Mouse (Mus musculus): ENCODE measurements around the gene Unk.
A peak's percentile ranks its signal among the peaks of the same experiment; 100 is the strongest.

DNA sequence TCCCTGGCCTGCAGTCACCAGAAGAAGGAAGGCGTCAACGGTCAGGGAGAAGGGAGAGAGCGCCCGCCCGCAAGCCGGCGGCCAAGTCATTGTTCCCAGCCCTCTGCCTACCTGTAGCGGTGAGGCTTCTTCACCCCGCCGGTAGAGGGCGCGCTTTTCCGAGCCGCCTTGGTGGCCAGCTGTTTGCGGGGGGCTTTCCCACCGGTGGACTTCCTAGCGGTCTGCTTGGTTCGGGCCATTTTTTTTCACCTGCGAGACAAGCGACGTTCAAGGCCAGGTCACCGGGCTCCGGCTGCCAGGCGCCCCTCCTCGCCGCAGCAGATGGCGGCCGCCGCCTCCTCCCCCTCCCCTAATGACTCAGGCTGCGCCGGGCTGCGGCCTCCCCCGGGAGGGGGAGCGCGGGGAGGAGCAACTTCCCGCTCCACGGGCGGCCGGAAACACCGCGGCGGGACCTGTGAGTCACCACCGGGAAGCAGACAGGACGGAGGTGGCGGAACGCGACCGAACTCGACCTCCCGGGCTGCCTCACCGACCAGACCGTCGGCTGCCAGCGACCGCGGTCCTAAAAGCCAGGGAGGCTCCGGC is 6.3 kb upstream of the Unk start:
- TF ChIP-seq CTCF (IDR thresholded peaks at IDR 0.05; ENCODE audit: low read depth, low read length) (peak; percentile 44; the same call in 1 of the 2 replicates), TAL1 (conservative IDR thresholded peaks at IDR 0.05; ENCODE audit: low read depth, low read length) (no peak), GATA2 (IDR thresholded peaks at IDR 0.05; ENCODE audit: borderline replicate concordance, low read depth, low read length) (no peak), GATA1 (IDR thresholded peaks at IDR 0.05; ENCODE audit: borderline replicate concordance, low read length) (no peak)
